Mouse (Mus musculus) layer of hippocampus, adult 8-10 months (tissue): ENCODE results near the gene 1810024B03Rik. TPM values are rescaled to one million over a fixed set of nuclear protein-coding genes. Genes with fewer than 3 reads are reported as not detected.
"Not testable (repeated sequence)": the region's sequence is repeated elsewhere in the genome, so short reads cannot be mapped to it uniquely, and the experiment has no call there.

Experiments used
- DNase-seq, 2 experiments: peaks; one replicate each; pipeline ENCODE4 v3.0.0; 2022; ENCODE audit warnings: low spot score in 2 of 2
- total RNA-seq, 4 experiments: library from RNA; stranded (reverse); gene quantifications; 2 replicates each; pipeline ENCODE4 v1.2.4; 2022

The 1810024B03Rik gene
- 1 to 10 TPM in 1 of 4 experiments, under 1 TPM in 3; 0.76 to 1.2 (median 0.88) TPM for total RNA-seq

DNA sequence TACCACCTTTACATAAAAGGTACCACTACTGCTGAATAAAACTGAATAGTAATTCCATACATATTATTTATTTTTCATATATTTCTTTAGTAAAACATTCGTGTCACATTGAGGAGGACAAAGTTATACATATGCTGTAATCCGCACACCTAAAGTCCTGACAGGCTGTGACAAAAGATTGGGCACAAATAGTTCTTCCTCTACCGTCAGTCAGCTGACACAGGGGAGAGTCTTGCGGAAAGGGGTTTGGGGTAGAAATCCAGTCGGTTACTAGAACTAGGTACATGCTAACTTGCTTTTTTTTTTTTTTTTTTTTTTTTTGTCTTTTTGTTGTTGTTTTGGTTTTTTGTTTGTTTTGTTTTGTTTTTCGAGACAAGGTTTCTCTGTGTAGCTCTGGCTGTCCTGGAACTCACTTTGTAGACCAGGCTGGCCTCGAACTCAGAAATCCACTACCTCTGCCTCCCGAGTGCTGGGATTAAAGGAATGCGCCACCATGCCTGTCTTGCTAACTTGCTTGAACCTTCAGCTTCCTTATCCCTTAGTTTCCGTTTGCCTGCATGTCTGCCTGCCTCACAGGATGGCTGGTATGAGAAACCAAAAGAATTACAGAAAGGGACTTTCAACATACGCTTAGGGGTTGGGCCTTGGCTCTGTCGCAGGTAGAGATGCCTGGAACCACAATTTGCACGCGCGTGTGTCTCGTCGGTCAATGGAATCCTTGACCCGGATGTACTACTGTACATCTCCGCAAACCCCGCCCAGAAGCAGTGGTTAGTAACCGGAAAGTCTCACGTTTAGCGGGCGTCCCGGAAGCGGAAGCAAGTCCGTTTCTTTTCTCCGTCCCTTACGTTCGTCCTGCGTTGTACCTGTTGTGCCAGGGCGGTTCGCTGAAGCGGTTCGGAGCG is at the start of gene 1810024B03Rik, which contains the start of gene Snrnp200:
1810024B03Rik (minus strand) TSS at position 734 of the 905 bp plus-strand sequence.
Snrnp200 (plus strand) TSS at position 840 of the 905 bp plus-strand sequence.
- DNase-seq = peak; percentile 95 to 96

DNA sequence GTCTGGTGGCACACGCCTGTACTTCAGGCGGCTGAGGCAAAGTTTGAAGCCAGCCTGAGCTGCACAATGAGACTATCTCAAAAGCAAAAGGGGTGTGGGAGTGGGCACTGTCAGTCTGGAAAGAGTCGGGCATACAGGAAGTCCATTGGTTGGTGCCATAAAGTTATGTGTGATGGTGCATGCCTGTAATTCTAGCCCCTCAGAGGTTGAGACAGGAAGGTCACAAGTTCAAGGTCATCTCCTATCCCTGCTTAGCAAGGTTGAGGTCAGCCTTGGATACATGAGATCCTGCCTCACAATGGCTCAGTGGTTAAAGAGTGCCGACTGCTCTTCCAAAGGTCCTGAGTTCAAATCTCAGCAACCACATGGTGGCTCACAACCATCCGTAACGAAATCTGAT is 47.2 kb upstream of the 1810024B03Rik start:
- no peak for DNase-seq

DNA sequence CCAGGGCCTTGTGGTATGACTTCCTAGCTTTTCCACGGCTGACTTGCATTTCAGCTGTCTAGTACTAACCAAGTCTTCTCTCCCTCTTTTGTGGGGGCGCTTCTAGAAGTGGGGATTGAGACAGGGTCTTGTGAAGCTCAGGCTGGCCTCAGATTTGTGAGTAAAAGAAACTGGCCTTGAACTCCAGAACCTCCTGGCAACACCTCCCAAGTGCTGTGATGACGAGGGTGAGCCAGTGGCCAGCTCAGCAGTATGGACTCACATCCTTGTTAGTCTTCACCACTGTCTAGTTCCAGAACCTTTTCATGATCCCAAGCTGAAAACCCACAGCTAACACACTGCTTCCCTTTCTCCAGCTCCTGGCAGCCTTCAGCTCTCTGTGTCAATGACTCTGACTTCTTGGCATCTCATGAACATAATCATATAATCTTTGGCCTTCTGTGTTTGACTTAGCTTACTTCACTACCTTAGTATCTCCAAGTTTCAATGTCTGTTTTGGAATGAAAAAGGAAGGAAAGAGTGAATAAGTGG is 46.6 kb upstream of the 1810024B03Rik start:
- DNase-seq = no peak

GRCm38 (mm10) chr2:127252787-127253186 is 44.7 kb upstream of the 1810024B03Rik start:
- DNase-seq = no peak

DNA sequence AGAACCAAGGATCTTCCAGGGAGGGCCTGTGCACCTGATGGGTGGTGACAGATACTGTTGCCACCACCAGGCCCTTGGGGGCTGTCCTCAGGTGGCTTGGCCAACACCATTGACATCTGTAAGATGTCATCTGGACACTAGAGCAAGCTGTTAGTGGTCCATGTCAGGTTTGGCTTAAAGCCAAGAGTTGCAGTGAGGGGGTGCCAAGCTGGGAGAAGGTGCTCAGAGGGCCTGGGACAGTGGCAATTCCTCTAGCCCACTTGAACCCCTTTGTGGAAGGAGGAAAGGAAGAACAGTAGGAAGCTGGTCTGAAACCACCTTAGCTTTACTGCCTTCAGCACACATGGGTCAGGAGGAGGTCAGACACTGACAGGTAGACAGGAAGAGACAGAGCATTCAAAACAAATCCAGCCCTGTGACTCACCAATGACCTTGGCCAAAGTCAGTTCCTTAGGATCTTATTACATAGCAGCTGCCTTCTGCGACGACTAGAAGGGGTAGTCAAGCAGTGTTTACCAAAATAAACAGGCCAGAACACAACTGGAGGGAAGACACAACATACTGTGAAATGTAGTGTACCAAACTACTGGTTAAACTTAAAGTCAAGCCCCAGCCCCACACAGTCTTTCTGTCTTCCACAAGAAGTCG is 43.9 kb upstream of the 1810024B03Rik start:
- no peak for DNase-seq

DNA sequence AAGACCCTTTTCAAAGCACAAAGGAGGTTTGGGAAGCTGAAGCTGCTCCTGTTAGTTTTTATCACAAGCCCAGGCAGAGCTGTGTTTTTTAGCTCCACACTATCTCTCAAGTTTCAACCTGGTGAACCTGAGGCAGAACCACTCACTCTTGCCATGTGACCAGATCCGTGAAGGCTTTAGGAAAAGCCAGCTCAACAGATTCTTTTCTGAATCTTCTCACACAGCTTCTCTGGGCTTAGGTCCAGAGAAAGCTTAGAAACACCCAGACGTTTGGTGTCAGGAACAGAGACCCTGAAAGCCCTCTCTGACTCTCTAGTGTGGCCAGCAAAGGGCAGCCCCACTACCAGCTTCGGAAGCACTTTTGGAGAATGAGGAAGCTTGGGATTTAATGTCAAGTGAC is 43.4 kb upstream of the 1810024B03Rik start:
- DNase-seq = no peak

DNA sequence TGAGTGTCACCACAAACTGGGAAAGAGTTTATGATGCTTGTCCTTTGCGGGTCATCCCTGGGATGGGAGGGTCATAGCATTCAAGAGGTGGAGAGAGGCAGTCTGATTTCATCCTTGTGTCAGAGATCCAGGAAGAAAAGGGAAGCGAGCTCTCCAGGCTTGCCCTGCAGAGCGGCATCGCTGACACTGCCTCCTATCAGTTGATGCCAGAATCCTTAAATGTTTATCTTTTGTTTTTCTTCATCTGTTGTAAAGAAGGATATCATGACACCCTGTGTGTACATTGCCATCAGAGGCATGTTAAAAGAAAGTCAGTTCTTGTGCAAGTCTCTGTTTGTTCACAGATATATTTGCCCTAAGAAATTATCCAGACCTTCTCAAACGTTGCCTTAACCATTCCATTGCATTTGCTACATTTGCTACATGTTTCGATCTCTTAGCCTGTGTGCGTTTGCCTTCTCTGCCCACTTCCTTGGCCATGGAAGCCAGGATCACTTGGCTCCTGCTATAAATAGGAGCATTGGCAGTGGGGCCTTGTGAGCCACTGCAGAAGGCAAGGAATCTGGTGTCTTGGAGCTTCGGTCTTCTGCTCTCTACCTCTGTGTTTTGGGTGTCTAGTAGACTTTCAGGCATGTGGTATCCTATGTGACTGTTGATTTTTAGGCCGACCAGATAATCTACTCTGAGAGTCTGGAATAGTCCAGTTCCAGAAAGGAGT is 42.4 kb upstream of the 1810024B03Rik start:
- DNase-seq = no peak

GRCm38 (mm10) chr2:127248334-127249004 is 40.4 kb upstream of the 1810024B03Rik start:
- peak in 1 of 2 experiments; percentile 25 for DNase-seq

DNA sequence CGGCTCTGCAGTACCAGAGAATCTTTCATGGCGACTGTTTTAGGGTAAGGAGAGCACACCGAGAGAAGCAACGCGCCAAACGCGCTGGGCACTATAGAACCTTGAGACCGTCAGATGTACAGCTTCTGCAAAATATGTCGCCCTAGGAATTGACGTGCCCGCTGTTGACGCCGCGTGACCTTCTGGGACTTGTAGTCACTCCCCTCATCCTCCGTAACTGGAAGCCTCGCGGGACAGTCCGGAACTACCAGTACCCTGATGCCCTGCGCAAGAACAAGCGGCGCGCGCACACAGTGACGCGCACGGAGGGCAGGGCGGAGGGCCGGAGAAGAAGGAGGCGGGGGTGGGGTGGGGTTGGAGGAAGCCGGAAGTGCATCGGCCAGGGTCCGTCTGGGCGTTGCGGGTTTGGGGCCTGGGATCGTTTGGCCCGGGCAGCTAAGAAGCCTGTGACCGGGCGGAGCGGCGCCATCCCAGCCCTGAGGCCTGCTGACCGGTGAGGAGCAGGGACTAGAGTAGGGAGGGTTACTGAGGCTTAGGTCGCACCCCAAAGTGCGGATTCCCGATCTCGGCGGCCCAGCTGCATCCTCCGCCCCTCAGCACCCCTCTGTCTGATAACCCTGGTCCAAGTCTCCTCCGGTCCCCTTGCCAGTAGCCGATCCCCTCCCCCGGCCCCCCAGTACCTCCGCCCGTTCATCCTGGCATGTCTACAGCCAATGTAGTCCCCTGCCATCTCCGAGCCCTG is 39.7 kb upstream of the 1810024B03Rik start, which contains the start of the genes Ciao1 and Tmem127:
Ciao1 (minus strand) TSS at position 225 of the 742 bp plus-strand sequence.
Tmem127 (plus strand) TSS at position 317 of the 742 bp plus-strand sequence.
- peak; percentile 97 for DNase-seq

DNA sequence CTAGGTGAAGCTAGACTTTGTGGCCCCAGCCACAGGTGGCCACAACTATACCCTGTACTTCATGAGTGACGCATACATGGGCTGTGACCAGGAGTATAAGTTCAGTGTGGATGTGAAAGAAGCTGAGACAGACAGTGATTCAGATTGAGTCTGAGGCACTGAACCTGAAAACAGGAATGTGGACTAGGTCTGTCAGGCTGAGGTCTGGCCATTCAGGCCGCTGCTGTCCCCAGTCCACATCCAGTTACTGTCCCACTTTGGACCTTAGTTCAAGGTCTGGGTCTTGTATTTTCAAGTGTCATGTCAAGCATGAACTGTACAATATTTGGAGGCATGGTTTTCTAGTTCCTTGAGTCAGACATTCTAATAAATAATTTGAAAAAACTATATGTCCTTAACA is 32.0 kb upstream of the 1810024B03Rik start:
- no peak for DNase-seq

DNA sequence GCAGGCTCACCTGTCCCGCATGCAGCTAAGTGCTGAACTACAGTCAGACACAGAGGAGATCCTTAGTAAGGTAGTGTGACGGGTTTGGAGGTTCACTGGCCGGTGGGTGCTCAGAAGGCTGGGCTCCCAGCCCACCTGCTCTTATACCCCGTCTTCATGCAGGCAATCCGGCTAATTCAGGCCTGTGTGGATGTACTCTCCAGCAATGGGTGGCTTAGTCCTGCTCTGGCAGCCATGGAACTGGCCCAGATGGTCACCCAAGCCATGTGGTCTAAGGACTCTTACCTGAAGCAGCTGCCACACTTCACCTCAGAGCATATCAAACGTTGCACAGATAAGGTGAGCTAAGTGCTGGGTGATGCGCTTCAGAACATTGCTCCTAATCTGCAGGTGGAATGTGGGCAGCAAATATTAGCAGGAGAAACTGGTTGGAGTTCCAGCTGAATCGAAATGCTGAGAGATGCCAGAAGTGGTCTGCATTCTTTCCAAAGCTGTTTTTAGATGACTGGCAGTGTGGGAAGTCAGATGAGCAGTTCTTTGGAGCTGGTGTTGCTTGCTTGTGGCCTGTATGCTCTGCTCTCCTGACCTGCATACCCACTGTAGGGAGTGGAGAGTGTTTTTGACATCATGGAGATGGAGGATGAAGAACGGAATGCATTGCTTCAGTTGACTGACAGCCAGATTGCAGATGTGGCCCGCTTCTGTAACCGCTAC is 30.0 kb upstream of the 1810024B03Rik start:
- DNase-seq = no peak

- no peak for DNase-seq
Measured at GRCm38 (mm10) chr2:127225261-127225660, 17.2 kb upstream of the 1810024B03Rik start.

DNA sequence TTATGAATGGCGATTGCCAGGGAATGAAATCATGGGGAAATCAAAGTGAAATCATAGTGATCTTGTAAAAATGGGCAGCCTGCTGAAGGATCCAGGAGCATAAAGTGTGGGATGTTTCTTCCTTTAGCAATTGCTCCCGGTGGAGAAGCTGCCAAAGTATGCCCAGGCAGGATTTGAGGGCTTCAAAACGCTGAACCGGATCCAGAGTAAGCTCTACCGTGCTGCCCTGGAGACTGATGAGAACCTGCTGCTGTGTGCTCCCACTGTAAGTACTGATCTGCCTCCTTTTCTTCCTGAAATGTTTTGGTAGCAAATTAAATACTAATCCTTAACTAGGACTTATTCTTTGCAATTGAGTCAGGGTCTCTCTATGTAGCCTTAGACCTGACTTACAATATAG is 9.7 kb upstream of the 1810024B03Rik start:
- DNase-seq = no peak

- DNase-seq = no peak
Measured at GRCm38 (mm10) chr2:127210701-127211100, 2.6 kb upstream of the 1810024B03Rik start.

GRCm38 (mm10) chr2:127208452-127208769 is 331 bp upstream of the 1810024B03Rik start:
- no peak for DNase-seq

- DNase-seq = no peak
Measured at GRCm38 (mm10) chr2:127206916-127207315, 1.2 kb downstream of the 1810024B03Rik start.

DNA sequence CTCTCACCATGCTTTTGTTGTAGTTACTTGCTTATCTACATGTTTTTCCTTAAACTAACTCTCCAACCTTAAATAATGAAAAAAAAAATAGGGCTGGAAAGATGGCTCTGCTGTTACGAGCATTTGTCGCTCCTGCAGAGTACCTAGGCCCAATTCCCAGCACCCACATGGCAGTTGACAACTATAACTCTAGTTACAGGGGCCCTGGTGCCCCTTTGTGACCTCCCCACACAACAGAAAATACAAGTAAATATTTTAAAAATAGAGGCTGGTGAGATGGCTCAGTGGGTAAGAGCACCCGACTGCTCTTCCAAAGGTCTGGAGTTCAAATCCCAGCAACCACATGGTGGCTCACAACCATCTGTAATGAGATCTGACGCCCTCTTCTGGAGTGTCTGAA is 2.1 kb downstream of the 1810024B03Rik start:
- not testable (repeated sequence) for DNase-seq

GRCm38 (mm10) chr2:127204932-127205331 is 3.1 kb downstream of the 1810024B03Rik start:
- peak in 1 of 2 experiments; percentile 58 for DNase-seq

DNA sequence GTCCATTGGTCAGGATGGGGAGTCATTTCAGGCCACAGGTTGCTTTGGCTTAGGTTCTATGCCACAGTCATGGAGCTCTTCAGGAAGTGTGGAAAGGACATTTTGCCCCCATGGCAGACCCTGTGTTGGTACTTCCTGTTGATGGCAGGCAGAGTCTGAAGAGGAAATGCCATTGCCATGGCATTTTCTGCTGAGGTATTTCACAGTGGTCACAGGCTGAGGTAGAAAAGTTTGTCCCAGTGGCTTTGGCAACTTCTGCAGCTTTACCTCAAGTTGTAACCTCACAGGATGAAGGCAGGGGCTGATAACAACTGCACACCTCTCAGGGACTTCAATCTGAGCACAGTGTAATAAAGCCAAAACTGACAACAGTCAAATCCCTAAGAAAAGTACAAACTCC is 18.5 kb downstream of the 1810024B03Rik start:
- DNase-seq = no peak
